Mouse (Mus musculus) embryonic facial prominence, embryonic 15.5 days (tissue): ENCODE results near the gene Rapgef5. TPM values are rescaled to one million over a fixed set of nuclear protein-coding genes. Genes with fewer than 3 reads are reported as not detected.

ENCODE experiments used
- ATAC-seq: fragments of 200-750 bp; cut with Nextera tagmentation; 2 replicates; pipeline ENCODE4 v1.8.0; 2017; ENCODE audit warnings: low read depth, moderate TSS enrichment; ENCODE audit not compliant: insufficient number of reproducible peaks, low FRiP score, low TSS enrichment
- H3K27ac ChIP-seq: fragments of 300-500 bp; sonication (generic); replicated peaks from 2 replicates; pipeline ENCODE4 v1.5.1; 2015; ENCODE audit warnings: mild to moderate bottlenecking, inconsistent platforms
- H3K27me3 ChIP-seq: fragments of 300-500 bp; sonication (generic); 2 replicates; pipeline ENCODE4 v1.6.1; 2015; ENCODE audit warnings: inconsistent platforms
- H3K36me3 ChIP-seq: fragments of 300-500 bp; sonication (generic); 2 replicates; pipeline ENCODE4 v1.6.1; 2015; ENCODE audit warnings: mild to moderate bottlenecking, inconsistent platforms
- H3K4me1 ChIP-seq: fragments of 300-500 bp; sonication (generic); 2 replicates; pipeline ENCODE4 v1.6.1; 2015; ENCODE audit warnings: inconsistent platforms
- H3K4me2 ChIP-seq: fragments of 300-500 bp; sonication (generic); replicated peaks from 2 replicates; pipeline ENCODE4 v1.6.1; 2015; ENCODE audit warnings: mild to moderate bottlenecking, inconsistent platforms
- H3K4me3 ChIP-seq: fragments of 300-500 bp; sonication (generic); replicated peaks from 2 replicates; pipeline ENCODE4 v1.5.1; 2015; ENCODE audit warnings: mild to moderate bottlenecking, inconsistent platforms
- H3K9ac ChIP-seq: fragments of 300-500 bp; sonication (generic); 2 replicates; pipeline ENCODE4 v1.6.1; 2015; ENCODE audit warnings: inconsistent platforms
- H3K9me3 ChIP-seq: fragments of 300-500 bp; sonication (generic); replicated peaks from 2 replicates; pipeline ENCODE4 v1.6.1; 2016; ENCODE audit warnings: inconsistent platforms
- WGBS: fragments of 180-500 bp; shearing (Covaris S2); methylation state at CpG from one replicate; pipeline ENCODE4 v1.1.7; 2015; 5-methylcytosine and 5-hydroxymethylcytosine counted together
- polyA plus RNA-seq: library from polyadenylated mRNA; unstranded; fragments of >200 nt; fragmentation: Nextera tagmentation; extraction: Ambion mirVana; gene quantifications from 2 replicates; pipeline ENCODE4 v1.2.1, GENCODE M21; 2015

Rapgef5 gene
- polyA plus RNA-seq, 1 experiment from 2014 or later: 8.6 TPM

- Histone ChIP-seq H3K4me2 (no peak overlapping the region), H3K9ac (no peak overlapping the region), H3K36me3 (no peaks in the 10 kb centered on the region), H3K27me3 (no peaks in the 10 kb centered on the region), H3K4me3 (no peak overlapping the region), H3K4me1 (no peaks in the 10 kb centered on the region), H3K27ac (no peak overlapping the region), H3K9me3 (no peaks in the 10 kb centered on the region)
- 92% methylated on average over 4 of the region's 4 CpGs for WGBS
- ATAC-seq: no peak
Observed at GRCm38 (mm10) chr12:117725011-117725410, 208.7 kb downstream of the Rapgef5 start.

DNA sequence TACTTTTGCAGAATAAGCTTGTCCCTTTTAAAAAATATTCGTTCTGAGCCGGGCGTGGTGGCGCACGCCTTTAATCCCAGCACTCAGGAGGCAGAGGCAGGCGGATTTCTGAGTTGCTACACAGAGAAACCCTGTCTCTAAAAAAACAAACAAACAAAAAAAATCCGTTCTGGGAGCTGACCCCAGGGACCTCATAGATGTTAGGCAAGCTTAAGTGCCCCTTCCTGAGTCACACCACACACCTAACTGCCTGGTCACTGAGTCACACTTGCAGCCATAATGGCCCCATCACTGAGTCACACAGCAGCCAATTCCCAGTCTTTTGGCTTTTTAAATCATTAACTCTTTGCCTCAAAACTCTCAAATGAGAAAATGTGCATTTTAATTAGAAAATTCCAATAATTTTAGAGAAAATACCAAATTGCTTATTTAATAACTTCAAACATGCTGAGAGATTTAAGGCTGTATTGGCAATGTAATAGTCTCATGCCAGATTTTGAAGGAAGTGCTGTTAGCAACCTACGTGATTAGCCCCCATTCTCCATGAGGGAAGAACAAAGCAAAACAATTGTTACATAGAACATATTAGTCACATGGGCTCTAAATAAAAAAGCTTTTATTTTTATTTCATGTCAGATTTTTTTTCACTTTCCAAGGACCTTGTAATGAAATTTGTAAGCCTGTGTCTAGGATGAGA is 211.3 kb downstream of the Rapgef5 start:
- Histone ChIP-seq H3K4me3 (no peak overlapping the region), H3K27me3 (no peaks in the 10 kb centered on the region), H3K4me1 (no peaks in the 10 kb centered on the region), H3K4me2 (no peak overlapping the region), H3K9ac (no peak overlapping the region), H3K27ac (no peak overlapping the region), H3K9me3 (no peaks in the 10 kb centered on the region), H3K36me3 (no peaks in the 10 kb centered on the region)
- 80% methylated on average over 8 of the region's 8 CpGs for WGBS
- ATAC-seq: no peak

GRCm38 (mm10) chr12:117728178-117728611 is 211.9 kb downstream of the Rapgef5 start:
- no peak overlapping the region for H3K4me2 ChIP-seq
- H3K4me3 ChIP-seq: no peak overlapping the region
- WGBS: 29% methylated on average over 3 of the region's 3 CpGs
- no peaks in the 10 kb centered on the region for H3K9me3 ChIP-seq
- H3K27ac ChIP-seq: no peak overlapping the region
- H3K27me3 ChIP-seq: no peaks in the 10 kb centered on the region
- no peaks in the 10 kb centered on the region for H3K4me1 ChIP-seq
- no peak overlapping the region for H3K9ac ChIP-seq
- H3K36me3 ChIP-seq: no peaks in the 10 kb centered on the region
- no peak for ATAC-seq

- Histone ChIP-seq H3K4me2 (no peak overlapping the region), H3K27me3 (no peaks in the 10 kb centered on the region), H3K27ac (no peak overlapping the region), H3K9ac (no peak overlapping the region), H3K4me3 (no peak overlapping the region), H3K4me1 (no peaks in the 10 kb centered on the region), H3K36me3 (no peaks in the 10 kb centered on the region), H3K9me3 (no peaks in the 10 kb centered on the region)
- ATAC-seq: no peak
Observed at GRCm38 (mm10) chr12:117733611-117734010, 217.3 kb downstream of the Rapgef5 start.

- no peak overlapping the region for H3K4me2 ChIP-seq
- no peak overlapping the region for H3K9ac ChIP-seq
- no peak for ATAC-seq
- no peaks in the 10 kb centered on the region for H3K9me3 ChIP-seq
- H3K36me3 ChIP-seq: no peaks in the 10 kb centered on the region
- 85% methylated on average over 3 of the region's 3 CpGs for WGBS
- no peak overlapping the region for H3K27ac ChIP-seq
- no peaks in the 10 kb centered on the region for H3K27me3 ChIP-seq
- H3K4me1 ChIP-seq: no peaks in the 10 kb centered on the region
- H3K4me3 ChIP-seq: no peak overlapping the region
Observed at GRCm38 (mm10) chr12:117736130-117736529, 219.9 kb downstream of the Rapgef5 start.

- Histone ChIP-seq H3K4me3 (no peak overlapping the region), H3K4me1 (no peaks in the 10 kb centered on the region), H3K9me3 (no peaks in the 10 kb centered on the region), H3K27me3 (no peaks in the 10 kb centered on the region), H3K36me3 (no peaks in the 10 kb centered on the region), H3K9ac (no peak overlapping the region), H3K4me2 (no peak overlapping the region), H3K27ac (no peak overlapping the region)
- no peak for ATAC-seq
- 51% methylated on average over 2 of the region's 2 CpGs for WGBS
Observed at GRCm38 (mm10) chr12:117736928-117737327, 220.6 kb downstream of the Rapgef5 start.

GRCm38 (mm10) chr12:117737332-117738031 is 221.2 kb downstream of the Rapgef5 start:
- Histone ChIP-seq H3K9ac (no peak overlapping the region), H3K4me3 (no peak overlapping the region), H3K36me3 (no peaks in the 10 kb centered on the region), H3K9me3 (no peaks in the 10 kb centered on the region), H3K27ac (no peak overlapping the region), H3K4me1 (no peaks in the 10 kb centered on the region), H3K4me2 (no peak overlapping the region), H3K27me3 (no peaks in the 10 kb centered on the region)
- 70% methylated on average over 11 of the region's 11 CpGs for WGBS
- ATAC-seq: no peak

- no peak for ATAC-seq
- Histone ChIP-seq H3K27ac (no peak overlapping the region), H3K4me1 (no peaks in the 10 kb centered on the region), H3K9me3 (no peaks in the 10 kb centered on the region), H3K9ac (no peak overlapping the region), H3K27me3 (no peaks in the 10 kb centered on the region), H3K4me3 (no peak overlapping the region), H3K4me2 (no peak overlapping the region), H3K36me3 (no peaks in the 10 kb centered on the region)
- 33% methylated on average over 1 of the region's 1 CpGs for WGBS
Observed at GRCm38 (mm10) chr12:117742487-117742886, 226.2 kb downstream of the Rapgef5 start.

- H3K27me3 ChIP-seq: no peaks in the 10 kb centered on the region
- no peak overlapping the region for H3K27ac ChIP-seq
- H3K4me2 ChIP-seq: no peak overlapping the region
- H3K9ac ChIP-seq: no peak overlapping the region
- H3K4me3 ChIP-seq: no peak overlapping the region
- 22% methylated on average over 8 of the region's 8 CpGs for WGBS
- H3K9me3 ChIP-seq: no peaks in the 10 kb centered on the region
- no peak for ATAC-seq
- H3K4me1 ChIP-seq: no peaks in the 10 kb centered on the region
- no peaks in the 10 kb centered on the region for H3K36me3 ChIP-seq
Observed at GRCm38 (mm10) chr12:117744580-117745483, 228.6 kb downstream of the Rapgef5 start.

- H3K4me2 ChIP-seq: no peak overlapping the region
- 86% methylated on average over 7 of the region's 7 CpGs for WGBS
- H3K9me3 ChIP-seq: no peaks in the 10 kb centered on the region
- no peak overlapping the region for H3K4me3 ChIP-seq
- peaks cover 5% of the 10 kb centered on the region for H3K4me1 ChIP-seq
- H3K9ac ChIP-seq: no peak overlapping the region
- H3K27me3 ChIP-seq: no peaks in the 10 kb centered on the region
- no peak overlapping the region for H3K27ac ChIP-seq
- no peaks in the 10 kb centered on the region for H3K36me3 ChIP-seq
- ATAC-seq: no peak
Observed at GRCm38 (mm10) chr12:117746611-117747010, 230.3 kb downstream of the Rapgef5 start.

DNA sequence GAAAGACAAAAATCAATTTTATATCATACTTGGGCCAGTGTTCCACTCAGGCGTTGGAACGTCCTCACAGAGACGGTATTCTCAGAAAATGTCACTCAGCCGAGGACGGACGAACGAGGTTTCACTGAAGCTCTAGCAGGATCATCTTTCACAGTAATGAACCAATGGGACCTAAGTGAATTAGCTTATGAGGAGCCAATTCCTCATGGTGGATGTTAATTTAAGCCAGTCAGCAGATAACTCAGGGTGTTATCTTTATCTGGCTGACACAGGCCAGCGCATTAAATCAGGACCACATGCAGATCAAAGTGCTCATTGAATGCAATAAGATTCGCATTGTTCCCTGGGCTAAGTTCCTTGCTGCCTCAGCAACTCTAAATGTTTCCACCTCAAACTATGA is 234.8 kb downstream of the Rapgef5 start:
- Histone ChIP-seq H3K4me3 (no peak overlapping the region), H3K27ac (no peak overlapping the region), H3K4me1 (peaks cover 9% of the 10 kb centered on the region), H3K9ac (no peak overlapping the region), H3K9me3 (no peaks in the 10 kb centered on the region), H3K36me3 (no peaks in the 10 kb centered on the region), H3K4me2 (peak overlapping the region; percentile 24), H3K27me3 (no peaks in the 10 kb centered on the region)
- WGBS: 15% methylated on average over 9 of the region's 9 CpGs
- ATAC-seq: no peak
